Mouse (Mus musculus) lung, postnatal 10 days (tissue): ENCODE results near the gene Plpp7.

Experiments
- DNase-seq: peaks from one replicate; pipeline ENCODE4 v3.0.0; 2021

Gene Plpp7

GRCm38 (mm10) chr2:32070747-32071146, 24.6 kb upstream of the Plpp7 start:
- no peak for DNase-seq

- DNase-seq: no peak
These were observed 20.9 kb upstream of the Plpp7 start for GRCm38 (mm10) chr2:32074404-32074803.

GRCm38 (mm10) chr2:32075368-32075767, 20.0 kb upstream of the Plpp7 start:
- DNase-seq: no peak

GRCm38 (mm10) chr2:32077744-32078143, 17.6 kb upstream of the Plpp7 start:
- DNase-seq: no peak

- peak; percentile 82 for DNase-seq
These were observed 16.8 kb upstream of the Plpp7 start for GRCm38 (mm10) chr2:32078522-32078921.

- DNase-seq: no peak
These were observed 16.1 kb upstream of the Plpp7 start for GRCm38 (mm10) chr2:32079191-32079725.

- no peak for DNase-seq
These were observed 14.6 kb upstream of the Plpp7 start for GRCm38 (mm10) chr2:32080681-32081080.

- no peak for DNase-seq
These were observed 13.9 kb upstream of the Plpp7 start for GRCm38 (mm10) chr2:32081296-32081929.

- DNase-seq: no peak
These were observed 13.1 kb upstream of the Plpp7 start for GRCm38 (mm10) chr2:32082229-32082628.

- DNase-seq: peak; percentile 64
These were observed 11.9 kb upstream of the Plpp7 start for GRCm38 (mm10) chr2:32083159-32084011.

GRCm38 (mm10) chr2:32084111-32084871, 11.0 kb upstream of the Plpp7 start, which contains the start of gene Fam78a:
Fam78a (minus strand) TSS chr2:32084857.
- DNase-seq: no peak

- no peak for DNase-seq
These were observed 10.5 kb upstream of the Plpp7 start for GRCm38 (mm10) chr2:32084872-32085199.

- DNase-seq: no peak
These were observed 10.1 kb upstream of the Plpp7 start for GRCm38 (mm10) chr2:32085231-32085630.

- no peak for DNase-seq
These were observed 7.7 kb upstream of the Plpp7 start for GRCm38 (mm10) chr2:32087606-32088005.

- DNase-seq: no peak
These were observed 6.9 kb upstream of the Plpp7 start for GRCm38 (mm10) chr2:32088372-32088981.

GRCm38 (mm10) chr2:32089606-32090005, 5.7 kb upstream of the Plpp7 start:
- no peak for DNase-seq

- no peak for DNase-seq
These were observed 5.2 kb upstream of the Plpp7 start for GRCm38 (mm10) chr2:32090145-32090544.

GRCm38 (mm10) chr2:32091956-32092355, 3.4 kb upstream of the Plpp7 start:
- no peak for DNase-seq

- no peak for DNase-seq
These were observed 1.2 kb upstream of the Plpp7 start for GRCm38 (mm10) chr2:32094001-32094707.

GRCm38 (mm10) chr2:32096122-32096420, 743 bp downstream of the Plpp7 start:
- no peak for DNase-seq

GRCm38 (mm10) chr2:32102944-32103343, 7.6 kb downstream of the Plpp7 start:
- DNase-seq: no peak

GRCm38 (mm10) chr2:32103557-32103956, 8.2 kb downstream of the Plpp7 start:
- DNase-seq: no peak
